Mouse (Mus musculus) spleen, postnatal 36 days (tissue): Measurements from ENCODE around the gene Gm49354.
"Not testable (repeated sequence)": the region's sequence is repeated elsewhere in the genome, so short reads cannot be mapped to it uniquely, and the experiment has no call there.

ENCODE experiments used
- DNase-seq, 2 experiments: peaks; one replicate each; pipeline ENCODE4 v3.0.0; 2022; ENCODE audit warnings: low spot score in 2 of 2, mixed read lengths in 1 of 2

The Gm49354 gene

GRCm38 (mm10) chr13:59782145-59782544, at the start of gene Gm49354:
Gene Gm49354, minus strand, starts transcription at chr13:59782245.
- DNase-seq = no peak

- DNase-seq = no peak
Observed at GRCm38 (mm10) chr13:59825966-59826365, 43.9 kb upstream of the Gm49354 start.

GRCm38 (mm10) chr13:59822507-59823462, 40.7 kb upstream of the Gm49354 start, which contains the start of gene Tut7:
Gene Tut7, minus strand, starts transcription at chr13:59823147.
- peak; percentile 93 to 95 for DNase-seq

- DNase-seq = no peak
Observed at GRCm38 (mm10) chr13:59820836-59821235, 38.8 kb upstream of the Gm49354 start.

GRCm38 (mm10) chr13:59820114-59820513, 38.1 kb upstream of the Gm49354 start:
- DNase-seq = no peak

- DNase-seq = no peak
Observed at GRCm38 (mm10) chr13:59817352-59817751, 35.3 kb upstream of the Gm49354 start.

GRCm38 (mm10) chr13:59814109-59814591, 32.1 kb upstream of the Gm49354 start:
- peak; percentile 27 to 70 for DNase-seq

- DNase-seq = no peak
Observed at GRCm38 (mm10) chr13:59811581-59811980, 29.5 kb upstream of the Gm49354 start.

GRCm38 (mm10) chr13:59801000-59801399, 19.0 kb upstream of the Gm49354 start:
- DNase-seq = no peak

GRCm38 (mm10) chr13:59800077-59800476, 18.0 kb upstream of the Gm49354 start:
- DNase-seq = no peak

GRCm38 (mm10) chr13:59798306-59798705, 16.3 kb upstream of the Gm49354 start:
- DNase-seq = no peak

GRCm38 (mm10) chr13:59796466-59796848, 14.4 kb upstream of the Gm49354 start:
- DNase-seq = no peak

GRCm38 (mm10) chr13:59795807-59796465, 13.9 kb upstream of the Gm49354 start:
- DNase-seq = peak; percentile 53 to 74

GRCm38 (mm10) chr13:59794786-59795185, 12.7 kb upstream of the Gm49354 start:
- DNase-seq = no peak

GRCm38 (mm10) chr13:59779744-59780264, 2.2 kb downstream of the Gm49354 start:
- DNase-seq = not testable (repeated sequence)

- no peak for DNase-seq
Observed at GRCm38 (mm10) chr13:59779213-59779612, 2.8 kb downstream of the Gm49354 start.

- no peak for DNase-seq
Observed at GRCm38 (mm10) chr13:59775168-59775567, 6.9 kb downstream of the Gm49354 start.

GRCm38 (mm10) chr13:59771257-59771656, 10.8 kb downstream of the Gm49354 start:
- DNase-seq = peak; percentile 53 to 70

GRCm38 (mm10) chr13:59770847-59771246, 11.2 kb downstream of the Gm49354 start:
- DNase-seq = peak in 1 of 2 experiments; percentile 23

GRCm38 (mm10) chr13:59770164-59770562, 11.9 kb downstream of the Gm49354 start:
- DNase-seq = peak; percentile 84 to 91

GRCm38 (mm10) chr13:59769296-59770163, 12.5 kb downstream of the Gm49354 start, which contains the start of gene Isca1:
Gene Isca1, minus strand, starts transcription at chr13:59769810.
- peak; percentile 99 for DNase-seq
